Mouse (Mus musculus): ENCODE measurements around the gene Slc16a7. TPM values are rescaled to one million over a fixed set of nuclear protein-coding genes. Genes with fewer than 3 reads are reported as not detected.

Slc16a7 gene
- polyA plus RNA-seq, 1 experiment from 2014 or later: 27.8 TPM

- no peak overlapping the region for H3K4me2 ChIP-seq (ENCODE audit: low read length)
- no peaks in the 10 kb centered on the region for H3K36me3 ChIP-seq (ENCODE audit: insufficient read depth, low read length)
- H3K27me3 ChIP-seq (ENCODE audit: insufficient read depth, low read length): no peaks in the 10 kb centered on the region
- no peak overlapping the region for H3K27ac ChIP-seq
- no peaks in the 10 kb centered on the region for H3K4me1 ChIP-seq (replicated peaks; ENCODE audit: insufficient read depth, low read length)
- no peaks in the 10 kb centered on the region for H3K9me3 ChIP-seq (replicated peaks; ENCODE audit: low read length)
- no peak overlapping the region for H3K4me3 ChIP-seq (replicated peaks; ENCODE audit: low read depth, low read length)
- no peak overlapping the region for H3K9ac ChIP-seq (ENCODE audit: low read depth, low read length)
- WGBS: 62% methylated on average over 6 of the region's 6 CpGs
- no peak for TF ChIP-seq CTCF (IDR thresholded peaks at IDR 0.05; ENCODE audit: low read depth)
- ATAC-seq (replicated peaks; ENCODE audit: low FRiP score, low read depth): no peak
- DNase-seq (ENCODE audit: low spot score): no peak
Measured at GRCm38 (mm10) chr10:125347149-125347548, 42.1 kb downstream of the Slc16a7 start.

- H3K9me3 ChIP-seq (replicated peaks; ENCODE audit: low read length): no peaks in the 10 kb centered on the region
- no peak overlapping the region for H3K4me2 ChIP-seq (ENCODE audit: low read length)
- no peaks in the 10 kb centered on the region for H3K4me1 ChIP-seq (replicated peaks; ENCODE audit: insufficient read depth, low read length)
- 75% methylated on average over 4 of the region's 4 CpGs for WGBS
- H3K27ac ChIP-seq: no peak overlapping the region
- H3K36me3 ChIP-seq (ENCODE audit: insufficient read depth, low read length): no peaks in the 10 kb centered on the region
- no peak for TF ChIP-seq CTCF (IDR thresholded peaks at IDR 0.05; ENCODE audit: low read depth)
- ATAC-seq (replicated peaks; ENCODE audit: low FRiP score, low read depth) (no peak), DNase-seq (ENCODE audit: low spot score) (no peak)
- no peak overlapping the region for H3K4me3 ChIP-seq (replicated peaks; ENCODE audit: low read depth, low read length)
- no peaks in the 10 kb centered on the region for H3K27me3 ChIP-seq (ENCODE audit: insufficient read depth, low read length)
- H3K9ac ChIP-seq (ENCODE audit: low read depth, low read length): no peak overlapping the region
Measured at GRCm38 (mm10) chr10:125346364-125346763, 42.9 kb downstream of the Slc16a7 start.

- Histone ChIP-seq H3K9ac (ENCODE audit: low read depth, low read length) (no peak overlapping the region), H3K4me1 (replicated peaks; ENCODE audit: insufficient read depth, low read length) (no peaks in the 10 kb centered on the region), H3K4me2 (ENCODE audit: low read length) (no peak overlapping the region), H3K4me3 (replicated peaks; ENCODE audit: low read depth, low read length) (no peak overlapping the region), H3K36me3 (ENCODE audit: insufficient read depth, low read length) (no peaks in the 10 kb centered on the region), H3K27me3 (ENCODE audit: insufficient read depth, low read length) (no peaks in the 10 kb centered on the region), H3K9me3 (replicated peaks; ENCODE audit: low read length) (no peaks in the 10 kb centered on the region), H3K27ac (no peak overlapping the region)
- whole genome bisulfite sequencing: 73% methylated on average over 1 of the region's 1 CpGs
- ATAC-seq (replicated peaks; ENCODE audit: low FRiP score, low read depth) (no peak), DNase-seq (ENCODE audit: low spot score) (no peak)
- TF ChIP-seq CTCF (IDR thresholded peaks at IDR 0.05; ENCODE audit: low read depth): no peak
Measured at GRCm38 (mm10) chr10:125345583-125345982, 43.7 kb downstream of the Slc16a7 start.

GRCm38 (mm10) chr10:125342204-125342603 is 47.1 kb downstream of the Slc16a7 start:
- H3K9ac ChIP-seq (ENCODE audit: low read depth, low read length): no peak overlapping the region

GRCm38 (mm10) chr10:125333799-125334198 is 55.5 kb downstream of the Slc16a7 start:
- no peak for TF ChIP-seq CTCF (IDR thresholded peaks at IDR 0.05; ENCODE audit: low read depth)
- no peaks in the 10 kb centered on the region for H3K9me3 ChIP-seq (replicated peaks; ENCODE audit: low read length)
- DNase-seq (ENCODE audit: low spot score): no peak
- H3K27ac ChIP-seq: no peak overlapping the region
- no peak overlapping the region for H3K4me3 ChIP-seq (replicated peaks; ENCODE audit: low read depth, low read length)
- 90% methylated on average over 5 of the region's 5 CpGs for WGBS
- no peaks in the 10 kb centered on the region for H3K36me3 ChIP-seq (ENCODE audit: insufficient read depth, low read length)
- no peak overlapping the region for H3K4me2 ChIP-seq (ENCODE audit: low read length)
- H3K4me1 ChIP-seq (replicated peaks; ENCODE audit: insufficient read depth, low read length): 0 out of 2 replicates have a peak, but pooled peaks cover 2% of the 10 kb centered on the region
- no peak for ATAC-seq (replicated peaks; ENCODE audit: low FRiP score, low read depth)
- H3K27me3 ChIP-seq (ENCODE audit: insufficient read depth, low read length): no peaks in the 10 kb centered on the region
- no peak overlapping the region for H3K9ac ChIP-seq (ENCODE audit: low read depth, low read length)

More at GRCm38 (mm10) chr10:125342204-125342603, 47.1 kb downstream of the Slc16a7 start:
- H3K4me3 ChIP-seq (replicated peaks; ENCODE audit: low read depth, low read length): no peak overlapping the region
- H3K27ac ChIP-seq: no peak overlapping the region; the same call in 1 of the 2 replicates
- ATAC-seq (replicated peaks; ENCODE audit: low FRiP score, low read depth): peak; percentile 65
- no peaks in the 10 kb centered on the region for H3K4me1 ChIP-seq (replicated peaks; ENCODE audit: insufficient read depth, low read length)
- H3K27me3 ChIP-seq (ENCODE audit: insufficient read depth, low read length): no peaks in the 10 kb centered on the region
- no peak for TF ChIP-seq CTCF (IDR thresholded peaks at IDR 0.05; ENCODE audit: low read depth)
- H3K4me2 ChIP-seq (ENCODE audit: low read length): no peak overlapping the region
- WGBS: 29% methylated on average over 7 of the region's 7 CpGs
- H3K36me3 ChIP-seq (ENCODE audit: insufficient read depth, low read length): no peaks in the 10 kb centered on the region
- DNase-seq (ENCODE audit: low spot score): no peak
- no peaks in the 10 kb centered on the region for H3K9me3 ChIP-seq (replicated peaks; ENCODE audit: low read length)

- H3K9ac ChIP-seq (ENCODE audit: low read depth, low read length): no peak overlapping the region
- DNase-seq (ENCODE audit: low spot score) (peak; percentile 25), ATAC-seq (replicated peaks; ENCODE audit: low FRiP score, low read depth) (no peak)
- H3K9me3 ChIP-seq (replicated peaks; ENCODE audit: low read length): no peaks in the 10 kb centered on the region
- H3K4me1 ChIP-seq (replicated peaks; ENCODE audit: insufficient read depth, low read length): 0 out of 2 replicates have a peak, but pooled peaks cover 3% of the 10 kb centered on the region
- H3K27me3 ChIP-seq (ENCODE audit: insufficient read depth, low read length): no peaks in the 10 kb centered on the region
- WGBS: 43% methylated on average over 5 of the region's 5 CpGs
- H3K4me2 ChIP-seq (ENCODE audit: low read length): no peak overlapping the region
- H3K36me3 ChIP-seq (ENCODE audit: insufficient read depth, low read length): no peaks in the 10 kb centered on the region
- no peak overlapping the region for H3K4me3 ChIP-seq (replicated peaks; ENCODE audit: low read depth, low read length)
- no peak overlapping the region for H3K27ac ChIP-seq
- no peak for TF ChIP-seq CTCF (IDR thresholded peaks at IDR 0.05; ENCODE audit: low read depth)
Measured at GRCm38 (mm10) chr10:125331334-125331733, 57.9 kb downstream of the Slc16a7 start.
